Mouse (Mus musculus) naive thymus-derived CD4-positive, alpha-beta T cell, adult 5 months (primary cell): Measurements from ENCODE around the gene Prelp. TPM values are rescaled to one million over a fixed set of nuclear protein-coding genes. Genes with fewer than 3 reads are reported as not detected.

Experiments used
- polyA plus RNA-seq: library from polyadenylated mRNA; unstranded; fragments of 100-300 nt; shearing (Covaris generic); gene quantifications from one replicate; pipeline ENCODE4 v1.2.1, GENCODE M21; 2017

Prelp gene
- not detected for polyA plus RNA-seq

GRCm38 (mm10) chr1:133921304-133921751 lies at the start of gene Prelp:
TSS of gene Prelp (minus strand) at chr1:133921414.

GRCm38 (mm10) chr1:133907949-133908658 lies 13.1 kb downstream of the Prelp start, which contains the start of gene Optc:
TSS of gene Optc (minus strand) at chr1:133907999.

Other genes with a start within 250 kb of the Prelp start
- gene Lax1, start 231.3 kb downstream of the Prelp start, polyA plus RNA-seq = 53.0 TPM
- 3.2 TPM for gene Atp2b4, start 120.4 kb downstream of the Prelp start, polyA plus RNA-seq
- not detected for gene Optc, start 13.4 kb downstream of the Prelp start, polyA plus RNA-seq
- gene Fmod, start 115.8 kb upstream of the Prelp start, polyA plus RNA-seq = not detected
- 250 TPM for gene Btg2, start 157.7 kb upstream of the Prelp start, polyA plus RNA-seq
- not detected for gene Chit1, start 189.8 kb upstream of the Prelp start, polyA plus RNA-seq